Mouse (Mus musculus) Muller cell, postnatal 12 days (primary cell): Measurements from ENCODE around the gene Nt5c2.

Experiments used
- DNase-seq: peaks from one replicate; pipeline ENCODE4 v3.0.0-alpha.2; 2015; ENCODE audit errors: inconsistent ontology term

The Nt5c2 gene

DNA sequence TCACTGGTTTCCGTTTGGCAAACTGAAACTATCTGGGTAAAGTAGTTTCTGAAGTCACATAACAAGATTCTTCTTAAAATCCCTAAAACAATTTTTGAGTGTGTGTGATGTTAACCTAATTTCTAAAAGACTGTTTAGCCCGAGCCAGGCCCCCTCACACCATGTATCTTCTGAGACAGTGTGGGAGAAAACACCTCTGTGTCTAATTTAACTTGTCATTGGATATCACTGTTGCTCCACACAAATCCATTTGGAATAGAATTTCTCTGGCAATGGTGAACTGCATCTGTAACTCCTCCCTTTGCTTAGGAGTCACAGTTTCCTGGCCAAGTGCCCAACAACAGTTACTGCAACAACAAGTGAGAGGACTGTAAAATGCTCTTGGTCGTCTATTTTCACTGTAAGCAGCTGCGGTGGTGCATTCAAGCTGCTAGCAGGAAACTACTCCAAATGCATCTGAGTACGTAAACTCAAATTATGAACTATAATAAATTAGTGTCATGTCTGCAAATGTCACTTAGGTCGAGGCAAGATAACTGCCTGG is 85.8 kb downstream of the Nt5c2 start:
- DNase-seq: peak; percentile 78

DNA sequence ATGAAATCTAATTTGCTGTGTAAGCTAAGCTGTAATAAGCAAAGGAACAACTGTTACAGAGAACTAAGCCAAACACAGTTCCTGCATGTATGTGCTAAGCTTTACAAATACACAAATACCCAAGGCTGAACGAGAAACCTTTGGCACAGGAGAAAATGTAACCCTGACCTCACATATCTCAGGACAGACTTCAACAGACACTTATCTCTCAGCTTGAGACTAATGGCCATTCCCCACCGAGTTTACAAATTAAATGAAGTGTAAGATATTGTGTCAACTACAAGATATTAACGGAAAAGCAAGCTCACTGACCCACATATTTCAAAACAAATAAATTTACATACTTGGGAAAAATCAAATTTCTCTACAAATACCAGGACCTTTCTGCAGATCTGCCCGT is 86.8 kb downstream of the Nt5c2 start:
- DNase-seq: peak; percentile 52

- no peak for DNase-seq
Observed at GRCm38 (mm10) chr19:46926951-46927350, 88.0 kb downstream of the Nt5c2 start.

DNA sequence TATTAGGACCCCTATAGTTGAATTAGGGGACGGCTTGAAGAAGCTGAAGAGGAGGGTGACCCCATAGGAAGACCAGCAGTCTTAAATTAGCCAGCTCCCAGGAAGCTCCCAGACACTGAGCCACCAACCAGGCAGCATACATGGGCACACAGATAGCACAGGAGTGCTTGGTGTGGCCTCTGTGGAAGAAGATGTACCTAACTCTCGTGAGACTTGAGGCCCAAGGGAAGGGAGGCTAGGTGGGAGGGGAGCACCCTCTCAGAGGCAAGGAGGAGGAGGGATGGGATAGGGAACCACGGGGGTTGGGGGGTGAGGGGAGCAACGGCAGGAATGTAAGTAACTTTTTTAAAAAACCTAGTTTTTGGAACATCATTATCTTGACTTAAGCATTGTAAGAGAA is 88.6 kb downstream of the Nt5c2 start:
- no peak for DNase-seq

DNA sequence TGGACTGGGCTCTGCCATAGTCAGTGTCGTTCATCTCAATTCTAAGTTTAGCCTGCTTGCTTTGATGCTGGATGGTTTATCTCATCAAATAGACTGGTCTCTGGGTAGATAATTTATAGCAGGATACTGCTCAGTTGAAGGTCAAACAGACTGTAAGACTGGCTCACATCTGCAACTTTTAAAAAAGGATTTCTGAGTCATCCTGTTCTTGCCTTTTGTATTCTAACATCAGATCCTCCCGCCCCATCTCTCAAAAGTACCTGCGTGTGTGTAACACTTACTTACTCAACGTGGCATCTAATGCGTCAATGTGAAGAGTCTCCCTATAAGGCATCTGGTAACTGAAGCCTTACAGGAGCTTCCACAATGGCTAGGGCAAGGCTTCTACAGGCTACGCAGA is 94.4 kb downstream of the Nt5c2 start:
- DNase-seq: no peak

DNA sequence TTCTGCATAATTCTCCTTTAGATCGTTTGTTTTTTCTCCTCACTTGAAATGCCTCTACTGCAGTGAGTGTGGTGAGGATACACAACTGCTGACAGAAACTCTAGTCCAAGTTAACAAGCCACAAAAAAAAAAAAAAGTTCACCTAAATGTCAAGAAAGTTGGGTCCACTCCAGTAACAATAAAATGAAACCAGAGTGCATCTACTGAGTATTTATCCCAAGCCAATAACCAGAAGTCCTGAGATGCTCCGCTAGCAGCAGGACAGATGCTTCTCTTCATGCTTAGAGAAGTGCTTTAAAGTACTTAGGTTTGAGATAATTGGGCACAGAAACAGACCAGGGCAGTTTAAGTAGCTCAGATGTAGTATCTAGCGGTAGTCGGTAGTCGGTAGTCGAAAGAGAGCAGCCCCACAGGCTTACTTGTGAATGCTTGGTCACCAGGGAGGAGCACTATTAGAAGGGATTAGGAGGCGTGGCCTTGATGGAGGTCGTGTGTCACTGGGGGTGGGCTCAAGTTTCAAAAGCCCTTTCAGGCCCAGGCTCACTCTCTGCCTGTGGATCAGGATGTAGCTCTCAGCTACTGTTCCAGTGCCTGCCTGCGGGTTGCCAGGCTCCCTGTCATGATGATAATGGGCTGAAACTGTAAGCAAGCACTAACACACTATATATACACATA is 99.4 kb downstream of the Nt5c2 start:
- no peak for DNase-seq

- no peak for DNase-seq
Observed at GRCm38 (mm10) chr19:46913626-46914025, 101.3 kb downstream of the Nt5c2 start.

GRCm38 (mm10) chr19:46911492-46911891 is 103.5 kb downstream of the Nt5c2 start:
- no peak for DNase-seq

DNA sequence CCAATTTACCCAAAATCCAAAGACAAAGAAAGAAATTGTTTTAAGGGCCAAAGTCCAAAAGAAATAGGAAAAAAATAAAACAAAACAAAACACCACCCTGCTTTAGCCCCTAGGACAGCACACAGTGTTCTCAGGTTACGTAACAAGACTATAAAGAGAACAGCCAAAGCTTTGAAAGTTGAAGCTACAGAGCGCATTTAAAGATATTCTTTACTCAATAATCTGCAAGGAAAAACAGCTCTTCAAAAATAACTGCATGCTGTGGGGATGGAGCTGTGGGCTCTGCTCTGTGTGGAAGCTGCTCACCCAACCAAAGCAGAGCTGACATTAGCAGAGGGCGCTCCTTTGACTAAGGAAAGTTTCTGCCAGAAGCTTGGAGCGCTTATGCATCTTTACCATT is 106.0 kb downstream of the Nt5c2 start:
- DNase-seq: no peak

- DNase-seq: no peak
Observed at GRCm38 (mm10) chr19:46908207-46908606, 106.7 kb downstream of the Nt5c2 start.

DNA sequence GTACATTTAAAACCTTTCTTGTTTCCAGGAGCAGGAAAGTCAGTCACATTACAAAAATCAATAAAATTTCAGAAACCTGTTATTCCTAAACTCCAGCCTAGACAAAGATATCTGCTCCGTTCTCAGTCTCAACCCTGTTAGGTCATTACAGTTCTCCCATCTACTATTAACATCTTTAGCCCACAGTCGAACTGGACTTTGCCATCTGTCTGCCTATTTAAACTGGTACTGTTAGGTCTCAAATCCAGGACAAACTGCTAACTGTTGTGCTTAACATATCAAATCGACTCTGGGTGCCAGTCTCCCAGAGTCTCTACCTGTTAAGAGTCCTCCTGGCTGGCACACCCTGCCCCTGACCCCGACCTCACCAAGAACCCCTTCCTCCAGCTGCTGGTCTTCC is 109.0 kb downstream of the Nt5c2 start:
- no peak for DNase-seq

- DNase-seq: no peak
Observed at GRCm38 (mm10) chr19:46905383-46905782, 109.6 kb downstream of the Nt5c2 start.

DNA sequence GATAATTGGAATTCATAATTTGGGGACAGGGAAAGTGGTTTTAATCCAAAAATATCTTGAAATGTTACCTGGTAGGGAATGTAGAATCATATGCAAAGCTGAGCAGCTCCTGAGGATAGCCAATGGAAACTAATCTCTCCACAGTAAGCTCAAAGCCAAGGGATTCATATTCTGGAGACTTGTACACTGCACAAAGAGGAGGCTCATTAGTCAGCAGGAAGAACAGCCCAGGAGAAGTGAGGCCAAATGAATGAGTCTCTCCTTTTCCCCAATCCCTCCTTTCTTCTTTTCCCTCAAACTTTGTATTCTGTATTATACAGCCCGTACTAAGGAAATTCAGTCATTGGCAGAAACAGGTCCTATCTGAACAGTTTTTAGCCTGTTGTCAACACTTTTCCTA is 110.0 kb downstream of the Nt5c2 start:
- DNase-seq: no peak

DNA sequence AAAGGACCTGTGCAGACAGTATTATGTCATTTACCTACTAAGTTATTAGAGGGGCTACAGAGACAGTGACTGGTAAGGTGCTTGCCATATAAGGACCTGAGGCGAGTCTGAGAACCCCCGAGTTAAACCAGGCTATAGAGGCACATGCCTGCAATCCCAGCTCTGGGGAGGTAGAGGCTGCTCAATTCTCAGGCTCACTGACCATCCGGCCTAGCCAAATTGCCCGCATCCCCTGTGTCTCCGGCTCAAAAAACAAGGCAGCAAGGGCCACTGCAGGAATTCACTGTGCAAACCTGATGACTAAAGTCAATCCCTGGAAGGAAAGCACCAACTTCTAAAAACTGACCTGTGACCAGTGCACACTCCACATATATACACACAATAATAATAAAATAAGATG is 111.6 kb downstream of the Nt5c2 start:
- DNase-seq: no peak

GRCm38 (mm10) chr19:46901323-46901722 is 113.6 kb downstream of the Nt5c2 start:
- DNase-seq: no peak

- DNase-seq: no peak
Observed at GRCm38 (mm10) chr19:46900786-46901185, 114.2 kb downstream of the Nt5c2 start.

DNA sequence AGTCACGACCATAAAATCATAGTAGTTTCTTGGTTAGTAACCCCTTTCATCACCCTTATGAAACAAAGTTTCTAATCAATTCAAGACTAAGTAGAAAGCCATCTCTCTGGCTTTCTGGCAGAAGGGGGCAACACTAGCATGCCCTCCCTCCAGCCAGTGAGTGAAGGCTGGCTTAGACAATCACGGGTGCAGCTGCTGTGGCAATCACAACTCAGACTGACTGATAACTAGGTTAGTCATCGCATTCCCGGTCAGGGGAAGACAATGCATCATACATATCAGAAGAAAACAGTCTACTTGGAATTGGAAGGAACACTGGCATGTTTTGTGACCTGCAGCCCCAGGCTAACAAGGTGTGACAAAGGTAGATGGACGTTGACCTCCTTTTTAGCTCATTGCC is 115.1 kb downstream of the Nt5c2 start:
- DNase-seq: peak; percentile 57

GRCm38 (mm10) chr19:46899306-46899705 is 115.6 kb downstream of the Nt5c2 start:
- peak; percentile 54 for DNase-seq

DNA sequence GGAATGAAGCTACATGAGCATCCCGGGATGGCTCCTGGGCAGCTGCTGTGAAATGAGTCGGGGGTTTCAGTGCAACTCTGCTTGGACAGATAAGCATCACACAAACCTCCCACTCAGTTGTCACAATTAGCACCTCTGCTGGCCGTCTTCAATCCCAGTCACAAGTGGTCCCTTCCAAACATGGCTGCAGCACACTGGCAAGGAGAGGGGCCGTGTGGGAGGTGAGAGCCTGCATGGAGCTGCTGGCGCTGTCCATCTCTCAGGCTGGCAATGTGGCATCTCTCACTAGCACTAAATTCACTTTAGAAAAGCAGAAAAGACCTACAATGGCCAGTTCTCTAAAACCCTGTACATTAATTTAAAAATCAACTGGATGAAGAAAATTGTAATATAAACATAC is 116.7 kb downstream of the Nt5c2 start:
- DNase-seq: no peak

GRCm38 (mm10) chr19:46897135-46897534 is 117.8 kb downstream of the Nt5c2 start:
- no peak for DNase-seq

- no peak for DNase-seq
Observed at GRCm38 (mm10) chr19:46893484-46893883, 121.5 kb downstream of the Nt5c2 start.

GRCm38 (mm10) chr19:46892856-46893255 is 122.1 kb downstream of the Nt5c2 start:
- DNase-seq: peak; percentile 58

DNA sequence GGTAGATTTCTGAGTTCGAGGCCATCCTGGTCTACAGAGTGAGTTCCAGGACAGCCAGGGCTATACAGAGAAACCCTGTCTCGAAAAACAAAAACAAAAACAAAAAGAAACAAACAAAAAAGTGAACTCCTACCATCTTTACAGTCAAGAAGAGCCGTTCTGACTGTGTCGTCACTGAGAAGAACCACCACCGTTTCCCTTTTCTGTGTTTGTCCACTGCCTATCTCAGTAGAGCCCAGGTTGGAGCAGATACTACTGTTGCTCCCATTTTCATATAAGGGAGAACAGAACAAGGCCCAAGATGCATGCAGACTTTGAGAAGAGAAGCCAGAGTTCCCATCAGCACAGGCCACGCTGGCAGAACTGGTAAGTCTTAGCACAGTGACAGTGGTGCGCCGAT is 124.3 kb downstream of the Nt5c2 start:
- no peak for DNase-seq

GRCm38 (mm10) chr19:46889666-46890065 is 125.3 kb downstream of the Nt5c2 start:
- DNase-seq: no peak
